Comparison of ENCODE assay signal across 24 mouse cellular contexts in the genomic region with DNA sequence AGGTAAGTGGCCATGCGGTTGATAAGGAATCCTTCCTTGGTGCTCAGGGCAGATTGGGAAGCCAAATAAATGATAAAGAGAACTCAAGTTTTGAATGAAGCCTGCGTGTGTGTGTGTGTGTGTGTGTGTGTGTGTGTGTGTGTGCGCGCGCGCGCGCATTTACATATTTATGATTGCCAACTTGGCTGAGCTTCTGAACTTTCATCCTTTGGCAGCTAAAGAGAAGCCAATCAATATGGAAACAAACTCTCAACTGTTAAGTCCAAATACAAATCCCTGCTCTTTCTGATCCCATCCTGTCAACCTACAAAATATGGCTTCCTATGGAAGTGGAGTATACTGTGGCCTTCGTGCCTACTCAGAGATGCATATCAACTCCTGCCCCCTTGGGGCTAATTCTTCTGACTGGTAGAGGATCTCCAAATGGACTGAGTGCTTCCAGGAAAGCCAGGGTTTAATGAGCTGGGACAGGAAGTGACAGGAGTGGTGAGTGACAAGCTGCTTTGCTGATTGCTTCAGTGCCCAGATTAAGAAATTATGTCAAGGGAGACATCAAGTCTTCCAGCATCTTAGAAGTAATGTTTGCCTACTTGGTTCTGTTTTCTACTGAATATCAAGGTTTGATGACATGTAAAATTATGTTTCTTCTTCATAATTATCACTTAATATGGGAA. TPM values are rescaled to one million over a fixed set of nuclear protein-coding genes. Genes with fewer than 3 reads are reported as not detected.
"Had no signal": no experiment of that assay in that cellular context is flagged by ENCODE, and none has a peak within 500 bp of the region (broad histone marks: within the 10 kb centered on the region; RNA-seq: fewer than 3 reads in every experiment).

No protein-coding gene starts in this region.

- H3K36me3 ChIP-seq: liver, embryonic 13.5 days; midbrain, embryonic 10.5 days; neural tube, embryonic 12.5 days; neural tube, embryonic 15.5 days had no signal

- ATAC-seq: intestine, embryonic 16.5 days; lung, postnatal 0 days had no signal

- H3K4me3 ChIP-seq: left cerebral cortex, adult 2 months; liver, embryonic 13.5 days; megakaryocyte, embryonic 14.5 days; midbrain, embryonic 10.5 days; neural tube, embryonic 12.5 days; neural tube, embryonic 15.5 days had no signal

- DNase-seq: kidney, adult 18-20 months; kidney, adult 9 months; kidney, postnatal 14 days; kidney, postnatal 4 days; layer of hippocampus, postnatal 36 days; liver, embryonic 13.5 days; lung, embryonic 14.5 days; midbrain, embryonic 14.5 days; right cerebral cortex, postnatal 14 days; right cerebral cortex, postnatal 4 days; thymus, adult 2 months; thymus, postnatal 25 days had no signal

- H3K9ac ChIP-seq: liver, embryonic 13.5 days; lung, embryonic 14.5 days; neural tube, embryonic 12.5 days; neural tube, embryonic 15.5 days had no signal

- H3K4me1 ChIP-seq: midbrain, embryonic 10.5 days; neural tube, embryonic 12.5 days; neural tube, embryonic 15.5 days had no signal

- H3K27ac ChIP-seq: left cerebral cortex, adult 2 months; liver, embryonic 13.5 days; macrophage; midbrain, embryonic 10.5 days; neural tube, embryonic 12.5 days; neural tube, embryonic 15.5 days; stomach, postnatal 0 days had no signal

- H3K27me3 ChIP-seq: liver, embryonic 13.5 days; neural tube, embryonic 12.5 days had no signal

- H3K4me2 ChIP-seq: liver, embryonic 13.5 days; lung, embryonic 14.5 days; neural tube, embryonic 12.5 days; neural tube, embryonic 15.5 days had no signal

- H3K9me3 ChIP-seq: liver, embryonic 13.5 days; megakaryocyte, embryonic 14.5 days; midbrain, embryonic 10.5 days; neural tube, embryonic 12.5 days; neural tube, embryonic 15.5 days had no signal

RNA-seq across cellular contexts. Expression of gene Hormad2, which starts 5.4 kb away (rescaled TPM):
- total RNA-seq: layer of hippocampus, postnatal 10 days; left cerebral cortex, adult 2 months; left cerebral cortex, postnatal 10 days; left cerebral cortex, postnatal 36 days had no signal
- polyA plus RNA-seq: macrophage; neural tube, embryonic 12.5 days; neural tube, embryonic 15.5 days had no signal
